In the genomic region with DNA sequence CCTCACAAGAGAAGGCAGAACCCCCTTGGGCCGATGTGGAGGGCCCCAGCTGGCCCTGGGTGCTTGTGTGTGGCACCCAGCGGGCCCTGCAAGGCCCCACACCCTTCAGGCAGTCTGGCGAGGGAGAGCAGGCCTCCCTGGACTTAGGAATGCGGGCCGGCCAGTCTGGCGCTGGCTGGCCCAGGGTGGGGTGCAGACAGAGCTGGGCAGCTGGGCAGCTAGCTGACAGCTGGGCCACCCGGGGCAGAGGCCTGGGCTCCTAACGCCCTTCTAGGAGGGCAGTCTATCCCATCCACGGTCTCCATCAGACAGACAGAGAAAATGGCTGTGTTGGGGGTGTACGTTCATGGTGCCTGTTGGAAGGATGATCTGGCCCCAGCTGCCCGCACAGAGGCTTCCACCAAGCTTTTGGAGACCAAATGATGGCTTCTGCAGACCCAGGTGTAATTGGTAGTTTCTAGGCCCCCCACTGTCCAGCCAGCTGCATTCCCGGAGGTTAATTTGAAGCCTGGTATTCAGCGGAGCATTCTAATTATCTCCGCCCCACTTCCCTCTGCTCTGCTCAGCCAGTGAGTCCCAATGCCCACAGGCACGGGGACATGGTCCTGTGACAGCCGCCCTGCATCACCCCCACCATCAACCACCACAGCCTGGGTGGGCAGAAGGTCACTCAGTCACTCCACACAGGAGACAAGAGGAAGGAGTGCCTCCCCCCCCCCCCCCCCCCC, we compare ENCODE assay signal across 8 mouse cellular contexts. TPM values are rescaled to one million over a fixed set of nuclear protein-coding genes. Genes with fewer than 3 reads are reported as not detected.
DNase-seq lines count a peak whose midpoint lies in the region; ATAC-seq and TF ChIP-seq lines count a peak whose summit lies in the region.

No protein-coding gene starts in this region.

- H3K36me3 ChIP-seq in heart, embryonic 12.5 days, result peaks cover 39% of the 10 kb centered on the region
- no peaks in the 10 kb centered on the region for H3K36me3 ChIP-seq in heart, adult 2 months (ENCODE audit: control insufficient read depth, insufficient read depth, low read length)
- no peaks in the 10 kb centered on the region for H3K36me3 ChIP-seq in hindbrain, embryonic 11.5 days (ENCODE audit: control insufficient read depth, insufficient read depth, low read length)
- H3K36me3 ChIP-seq in limb, embryonic 14.5 days (ENCODE audit: control insufficient read depth, insufficient read depth, low read length), result peaks cover 48% of the 10 kb centered on the region

- no peaks in the 10 kb centered on the region for H3K79me2 ChIP-seq in heart, adult 2 months (replicated peaks; ENCODE audit: control insufficient read depth, insufficient read depth, low read length)

- no peak for TF ChIP-seq POLR2A in heart, adult 2 months (IDR thresholded peaks at IDR 0.05; ENCODE audit: insufficient read depth, low read depth, low read length)
- TF ChIP-seq POLR2A in limb, embryonic 14.5 days (IDR thresholded peaks at IDR 0.05; ENCODE audit: borderline replicate concordance, extremely low read depth, insufficient read depth, insufficient read length), result no peak

- H3K9me3 ChIP-seq in heart, embryonic 12.5 days (replicated peaks), result no peaks in the 10 kb centered on the region
- no peaks in the 10 kb centered on the region for H3K9me3 ChIP-seq in hindbrain, embryonic 11.5 days (ENCODE audit: control insufficient read depth, low read length)
- H3K9me3 ChIP-seq in limb, embryonic 14.5 days (ENCODE audit: control insufficient read depth, low read length), result no peaks in the 10 kb centered on the region

- H3K4me1 ChIP-seq in heart, embryonic 12.5 days (replicated peaks), result peaks cover 47% of the 10 kb centered on the region
- no peaks in the 10 kb centered on the region for H3K4me1 ChIP-seq in heart, adult 2 months (ENCODE audit: control insufficient read depth, insufficient read depth, low read length)
- peaks cover 16% of the 10 kb centered on the region for H3K4me1 ChIP-seq in hindbrain, embryonic 11.5 days (replicated peaks; ENCODE audit: control insufficient read depth, insufficient read depth, low read length)
- peaks cover 19% of the 10 kb centered on the region for H3K4me1 ChIP-seq in limb, embryonic 14.5 days (ENCODE audit: control insufficient read depth, insufficient read depth, low read length)

- peak overlapping the region; percentile 48 for H3K4me2 ChIP-seq in heart, embryonic 12.5 days
- H3K4me2 ChIP-seq in hindbrain, embryonic 11.5 days (replicated peaks; ENCODE audit: low read depth, low read length), result peak overlapping the region; percentile 11; the same call in 1 of the 2 replicates
- no peak overlapping the region for H3K4me2 ChIP-seq in limb, embryonic 14.5 days (replicated peaks; ENCODE audit: low read depth, low read length, severe bottlenecking)

- 35% methylated on average over 16 of the region's 16 CpGs for WGBS in heart, embryonic 12.5 days
- WGBS in heart, adult 2 months, result 80% methylated on average over 16 of the region's 16 CpGs
- WGBS in hindbrain, embryonic 11.5 days, result 19% methylated on average over 16 of the region's 16 CpGs
- 22% methylated on average over 16 of the region's 16 CpGs for WGBS in limb, embryonic 14.5 days

- no peaks in the 10 kb centered on the region for H3K27me3 ChIP-seq in heart, embryonic 12.5 days (replicated peaks)
- no peaks in the 10 kb centered on the region for H3K27me3 ChIP-seq in heart, adult 2 months (ENCODE audit: control insufficient read depth, insufficient read depth, low read length)
- H3K27me3 ChIP-seq in hindbrain, embryonic 11.5 days (ENCODE audit: control insufficient read depth, insufficient read depth, low read length), result no peaks in the 10 kb centered on the region
- H3K27me3 ChIP-seq in limb, embryonic 14.5 days (ENCODE audit: control insufficient read depth, insufficient read depth, low read length), result no peaks in the 10 kb centered on the region

- TF ChIP-seq EP300 in heart, adult 2 months (IDR thresholded peaks at IDR 0.05; ENCODE audit: insufficient read depth, low read depth, low read length), result no peak

- peak overlapping the region; percentile 73 for H3K27ac ChIP-seq in heart, embryonic 12.5 days (ENCODE audit: poor library complexity, severe bottlenecking)
- H3K27ac ChIP-seq in heart, adult 2 months, result no peak overlapping the region
- H3K27ac ChIP-seq in hindbrain, embryonic 11.5 days (ENCODE audit: low read depth, low read length), result peak overlapping the region; percentile 70
- no peak overlapping the region for H3K27ac ChIP-seq in limb, embryonic 14.5 days (replicated peaks; ENCODE audit: low read depth, low read length)

- no peak for TF ChIP-seq CTCF in heart, adult 2 months (IDR thresholded peaks at IDR 0.05)

- peak; percentile 20; the same call in 1 of the 2 replicates for ATAC-seq in heart, embryonic 12.5 days (ENCODE audit: insufficient number of reproducible peaks, low FRiP score)
- peak; percentile 72 for ATAC-seq in hindbrain, embryonic 11.5 days (ENCODE audit: low FRiP score)
- peak; percentile 62 for ATAC-seq in limb, embryonic 14.5 days (ENCODE audit: low FRiP score, low read depth)
- ATAC-seq in frontal cortex, adult (ENCODE audit: low TSS enrichment), result no peak

- no peak for DNase-seq in heart, adult 2 months
- peak; percentile 71 for DNase-seq in hindbrain, embryonic 11.5 days (ENCODE audit: low spot score)
- DNase-seq in limb, embryonic 14.5 days (ENCODE audit: low spot score), result no peak
- peak; percentile 60 for DNase-seq in neural tube, embryonic 10.5 days (ENCODE audit: extremely low spot score, low spot score)
- no peak for DNase-seq in adrenal gland, postnatal 25 days
- DNase-seq in gastrocnemius, postnatal 36 days, result no peak

- no peak overlapping the region for H3K4me3 ChIP-seq in heart, embryonic 12.5 days
- no peak overlapping the region for H3K4me3 ChIP-seq in heart, adult 2 months
- H3K4me3 ChIP-seq in hindbrain, embryonic 11.5 days (ENCODE audit: low read depth, low read length), result no peak overlapping the region
- H3K4me3 ChIP-seq in limb, embryonic 14.5 days (replicated peaks; ENCODE audit: low read length), result no peak overlapping the region

- H3K9ac ChIP-seq in heart, embryonic 12.5 days, result peak overlapping the region; percentile 48
- no peak overlapping the region for H3K9ac ChIP-seq in heart, adult 2 months (ENCODE audit: low read depth, low read length)
- peak overlapping the region; percentile 45; the same call in 1 of the 2 replicates for H3K9ac ChIP-seq in hindbrain, embryonic 11.5 days (ENCODE audit: low read depth, low read length)
- no peak overlapping the region for H3K9ac ChIP-seq in limb, embryonic 14.5 days (ENCODE audit: low read depth, low read length, severe bottlenecking)

- intact Hi-C loops in heart, adult 2 months (cut with DNase I), result no loop called here
- intact Hi-C loops in gastrocnemius, postnatal 36 days (cut with DNase I), result no loop called here

RNA-seq across cellular contexts. Expression of a gene that starts 14.3 kb away (rescaled TPM):
- polyA plus RNA-seq in heart, embryonic 12.5 days (2016; fragmentation: Nextera tagmentation; extraction: Ambion mirVana), result 78.8 and 89.6 TPM in 2 replicates
- total RNA-seq in heart, adult 2 months (2021), result 10 to 100 TPM; 27.8 to 29.4 TPM
- 31.7 and 32.2 TPM in 2 replicates for polyA plus RNA-seq in heart, adult 2 months (2012; rRNA removed)
- 94.7 and 102 TPM in 2 replicates for polyA plus RNA-seq in hindbrain, embryonic 11.5 days (2014; fragmentation: Nextera tagmentation; extraction: Ambion mirVana)
- polyA plus RNA-seq in limb, embryonic 14.5 days (2012; rRNA removed), result 58.7 and 78.5 TPM in 2 replicates
- polyA plus RNA-seq in limb, embryonic 14.5 days (2014; fragmentation: Nextera tagmentation; extraction: Ambion mirVana), result 99.8 and 106 TPM in 2 replicates
- 32.4 and 35.5 TPM in 2 replicates for total RNA-seq in adrenal gland, postnatal 25 days (2021)
- 10 to 100 TPM; 17.5 to 23.9 TPM for total RNA-seq in gastrocnemius, postnatal 36 days (2021)

RNA-seq across cellular contexts. Expression of a gene that starts 18.8 kb away (rescaled TPM):
- polyA plus RNA-seq in heart, embryonic 12.5 days (2016; fragmentation: Nextera tagmentation; extraction: Ambion mirVana), result 6.3 and 8.3 TPM in 2 replicates
- 1 to 10 TPM; 1.3 to 1.5 TPM for total RNA-seq in heart, adult 2 months (2021)
- 0.88 and 1.7 TPM in 2 replicates for polyA plus RNA-seq in heart, adult 2 months (2012; rRNA removed)
- 4.9 and 9.0 TPM in 2 replicates for polyA plus RNA-seq in hindbrain, embryonic 11.5 days (2014; fragmentation: Nextera tagmentation; extraction: Ambion mirVana)
- polyA plus RNA-seq in limb, embryonic 14.5 days (2012; rRNA removed), result 8.6 and 12.6 TPM in 2 replicates
- polyA plus RNA-seq in limb, embryonic 14.5 days (2014; fragmentation: Nextera tagmentation; extraction: Ambion mirVana), result 4.8 and 5.0 TPM in 2 replicates
- total RNA-seq in adrenal gland, postnatal 25 days (2021), result 5.2 and 5.8 TPM in 2 replicates
- 1 to 10 TPM; 1.3 to 1.8 TPM for total RNA-seq in gastrocnemius, postnatal 36 days (2021)

RNA-seq across cellular contexts. Expression of a gene that starts 24.7 kb away (rescaled TPM):
- 92.8 and 97.3 TPM in 2 replicates for polyA plus RNA-seq in heart, embryonic 12.5 days (2016; fragmentation: Nextera tagmentation; extraction: Ambion mirVana)
- 10 to 100 TPM; 82.4 to 85.6 TPM for total RNA-seq in heart, adult 2 months (2021)
- 119 and 123 TPM in 2 replicates for polyA plus RNA-seq in heart, adult 2 months (2012; rRNA removed)
- polyA plus RNA-seq in hindbrain, embryonic 11.5 days (2014; fragmentation: Nextera tagmentation; extraction: Ambion mirVana), result 131 and 139 TPM in 2 replicates
- polyA plus RNA-seq in limb, embryonic 14.5 days (2012; rRNA removed), result 158 and 219 TPM in 2 replicates
- 141 and 152 TPM in 2 replicates for polyA plus RNA-seq in limb, embryonic 14.5 days (2014; fragmentation: Nextera tagmentation; extraction: Ambion mirVana)
- total RNA-seq in adrenal gland, postnatal 25 days (2021), result 85.5 and 98.9 TPM in 2 replicates
- total RNA-seq in gastrocnemius, postnatal 36 days (2021), result 100 to 1,000 TPM; 114 to 118 TPM

RNA-seq across cellular contexts. Expression of a gene that starts 24.8 kb away (rescaled TPM):
- polyA plus RNA-seq in heart, embryonic 12.5 days (2016; fragmentation: Nextera tagmentation; extraction: Ambion mirVana), result 0.12 and 0.29 TPM in 2 replicates
- total RNA-seq in heart, adult 2 months (2021), result under 1 TPM; 0.20 to 0.31 TPM
- 0.20 and 0.29 TPM in 2 replicates for polyA plus RNA-seq in heart, adult 2 months (2012; rRNA removed)
- polyA plus RNA-seq in hindbrain, embryonic 11.5 days (2014; fragmentation: Nextera tagmentation; extraction: Ambion mirVana), result 0.29 and 0.49 TPM in 2 replicates
- 0.72 and 0.76 TPM in 2 replicates for polyA plus RNA-seq in limb, embryonic 14.5 days (2012; rRNA removed)
- 0.23 and 0.55 TPM in 2 replicates for polyA plus RNA-seq in limb, embryonic 14.5 days (2014; fragmentation: Nextera tagmentation; extraction: Ambion mirVana)
- 0.12 TPM in 1 of 2 replicates, not detected in the other for total RNA-seq in adrenal gland, postnatal 25 days (2021)
- total RNA-seq in gastrocnemius, postnatal 36 days (2021), result under 1 TPM; 0.07 to 0.15 TPM

RNA-seq across cellular contexts. Expression of a gene that starts 28.9 kb away (rescaled TPM):
- 0.45 and 0.55 TPM in 2 replicates for polyA plus RNA-seq in heart, embryonic 12.5 days (2016; fragmentation: Nextera tagmentation; extraction: Ambion mirVana)
- under 1 TPM; 0.10 to 0.25 TPM for total RNA-seq in heart, adult 2 months (2021)
- 0.79 and 1.5 TPM in 2 replicates for polyA plus RNA-seq in heart, adult 2 months (2012; rRNA removed)
- polyA plus RNA-seq in hindbrain, embryonic 11.5 days (2014; fragmentation: Nextera tagmentation; extraction: Ambion mirVana), result 0.26 and 0.36 TPM in 2 replicates
- polyA plus RNA-seq in limb, embryonic 14.5 days (2012; rRNA removed), result 2.5 and 2.8 TPM in 2 replicates
- polyA plus RNA-seq in limb, embryonic 14.5 days (2014; fragmentation: Nextera tagmentation; extraction: Ambion mirVana), result 0.17 and 0.26 TPM in 2 replicates
- 1.1 and 2.3 TPM in 2 replicates for total RNA-seq in adrenal gland, postnatal 25 days (2021)
- total RNA-seq in gastrocnemius, postnatal 36 days (2021), result under 1 TPM in 1 of 2 experiments, not detected in 1; 0.23 TPM

Comparison
In these comparisons a context has a peak if more than half of its experiments do, and no peak if none do; other contexts are left out.
1. H3K27ac ChIP-seq: peak in heart, embryonic 12.5 days (single experiment) and hindbrain, embryonic 11.5 days (single experiment); none in heart, adult 2 months (single experiment) and limb, embryonic 14.5 days (single experiment).
2. H3K9ac ChIP-seq: peak in heart, embryonic 12.5 days (single experiment) and hindbrain, embryonic 11.5 days (single experiment); none in heart, adult 2 months (single experiment) and limb, embryonic 14.5 days (single experiment).
3. DNase-seq: peak in hindbrain, embryonic 11.5 days (single experiment) and neural tube, embryonic 10.5 days (single experiment); none in heart, adult 2 months (0 of 2), limb, embryonic 14.5 days (single experiment), adrenal gland, postnatal 25 days (single experiment) and gastrocnemius, postnatal 36 days (0 of 2).